Mouse (Mus musculus) T-cell, adult 66 days (primary cell): ENCODE measurements around the gene Tcl1b4. TPM values are rescaled to one million over a fixed set of nuclear protein-coding genes. Genes with fewer than 3 reads are reported as not detected.

Source experiments
- total RNA-seq, 2 experiments: library from RNA; stranded (reverse); gene quantifications; 3 replicates in 1 of 2; 4 replicates in 1 of 2; pipeline ENCODE4 v1.2.4; 2023

The Tcl1b4 gene
- total RNA-seq = not detected

DNA sequence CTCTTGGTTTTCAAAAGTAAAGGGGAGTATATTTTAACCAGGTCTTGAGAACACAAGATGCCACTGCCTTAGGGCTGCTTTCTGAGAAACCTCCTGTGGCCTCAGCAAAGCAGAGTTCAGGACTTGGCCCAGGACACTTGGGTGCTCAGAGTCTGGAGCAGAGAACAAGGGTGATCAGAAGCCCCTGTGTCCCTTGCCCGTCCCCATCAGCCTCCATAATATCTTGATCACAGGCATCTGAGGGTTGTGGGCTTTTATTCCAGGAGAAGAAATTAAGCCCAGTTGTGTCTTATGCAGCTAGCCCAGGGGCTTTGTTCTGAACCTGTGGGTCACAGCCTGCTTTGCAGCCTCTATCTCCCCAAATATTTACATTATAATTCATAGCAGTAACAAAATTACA lies at the start of gene Tcl1b4:
TSS of gene Tcl1b4 (plus strand) at position 301 of the 400 bp plus-strand sequence.

DNA sequence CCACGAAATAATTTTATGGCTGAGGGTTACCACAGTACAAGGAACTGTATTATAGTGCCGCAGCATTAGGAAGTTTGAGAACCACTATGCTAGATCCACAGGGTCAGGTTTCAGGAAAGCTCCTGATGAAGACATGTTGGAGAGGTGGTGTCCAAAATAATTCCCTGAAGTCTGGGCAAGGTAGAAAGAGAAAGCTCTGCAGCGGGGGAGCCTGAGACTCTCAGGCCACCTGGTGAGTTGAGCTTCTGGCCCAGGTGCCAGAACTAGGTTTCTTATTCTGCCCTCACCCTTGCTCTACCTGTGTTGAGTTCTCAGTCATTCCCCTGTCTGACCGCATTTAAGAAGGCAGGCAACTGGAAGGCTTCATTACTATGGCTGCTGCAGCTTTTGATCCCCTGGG lies 42.4 kb upstream of the Tcl1b4 start, which contains the start of gene Tcl1b1:
TSS of gene Tcl1b1 (plus strand) at position 301 of the 400 bp plus-strand sequence.

GRCm38 (mm10) chr12:105176044-105176443 lies 25.7 kb upstream of the Tcl1b4 start, which contains the start of gene Tcl1b5:
TSS of gene Tcl1b5 (plus strand) at chr12:105176344.

GRCm38 (mm10) chr12:105190743-105191142 lies 11.0 kb upstream of the Tcl1b4 start, which contains the start of gene Tcl1b3:
TSS of gene Tcl1b3 (plus strand) at chr12:105191043.

DNA sequence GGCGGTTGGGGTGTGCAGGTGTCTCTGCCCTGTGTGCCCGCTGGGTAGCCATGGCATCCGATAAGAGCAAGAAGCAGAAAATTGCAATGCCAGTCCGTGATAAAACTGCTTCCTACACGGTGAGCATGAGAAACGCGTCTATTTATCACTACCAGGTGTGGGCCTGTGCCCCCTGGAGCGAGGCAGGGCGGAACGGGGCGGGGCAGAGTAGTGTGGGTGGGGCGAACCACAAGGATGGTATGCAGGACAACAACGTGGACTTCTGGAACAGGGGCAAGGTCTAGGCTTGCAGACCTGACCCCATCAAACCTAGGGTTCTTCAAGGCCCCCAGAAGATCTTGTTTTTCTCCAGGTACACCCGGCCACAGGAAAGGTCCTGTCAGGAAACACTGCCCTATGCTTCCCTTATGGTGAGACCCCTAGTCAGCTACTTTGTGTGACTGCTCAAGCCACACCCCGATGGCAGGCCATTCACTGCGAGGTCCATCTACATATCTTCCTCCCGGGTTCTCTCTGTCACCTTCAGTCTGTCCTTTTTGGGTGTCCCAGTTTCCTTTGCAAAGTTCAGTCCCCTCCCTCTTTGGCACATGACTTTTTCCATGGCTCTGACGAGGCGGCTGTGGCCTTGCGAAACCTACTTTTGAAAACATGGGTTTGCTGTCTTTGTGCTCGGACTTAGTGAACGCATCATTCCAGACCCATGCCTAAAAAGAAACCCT lies 21.0 kb downstream of the Tcl1b4 start, which contains the start of gene Tcl1:
TSS of gene Tcl1 (minus strand) at position 193 of the 719 bp plus-strand sequence.

Other genes starting within 250 kb of the Tcl1b4 start
- gene Syne3, start 192.1 kb upstream of the Tcl1b4 start, total RNA-seq = 10 to 100 TPM in 1 of 2 experiments, 1 to 10 TPM in 1; 8.9 to 10.7 TPM
- 10 to 100 TPM; 28.3 to 31.8 TPM for gene Glrx5, start 169.3 kb upstream of the Tcl1b4 start, total RNA-seq
- gene Tcl1b2, start 55.9 kb upstream of the Tcl1b4 start, total RNA-seq = not detected
- gene Tcl1b1, start 42.3 kb upstream of the Tcl1b4 start, total RNA-seq = not detected
- gene Tcl1b5, start 25.6 kb upstream of the Tcl1b4 start, total RNA-seq = not detected
- not detected for gene Tcl1b3, start 10.9 kb upstream of the Tcl1b4 start, total RNA-seq
- gene Tcl1, start 20.8 kb downstream of the Tcl1b4 start, total RNA-seq = not detected
- not detected for gene Tunar, start 131.9 kb downstream of the Tcl1b4 start, total RNA-seq